Mouse (Mus musculus) layer of hippocampus, adult 9-10 months (tissue): ENCODE measurements at regions not wholly inside any gene's neighbourhood (a gene's known extent, or its start where the extent isn't known, plus 50 kb on each side); places are given as distances from the start of the nearest gene placed in this dataset.

Source experiments
- DNase-seq: peaks from one replicate; pipeline ENCODE4 v3.0.0; 2022; ENCODE audit warnings: low spot score

GRCm38 (mm10) chr4:124064601-124065000 is 146.8 kb upstream of the 4930535I16Rik start:
- no peak for DNase-seq

- no peak for DNase-seq
These were observed 145.7 kb upstream of the 4930535I16Rik start for GRCm38 (mm10) chr4:124063269-124064100.

- no peak for DNase-seq
These were observed 139.8 kb upstream of the 4930535I16Rik start for GRCm38 (mm10) chr4:124057607-124058006.

- no peak for DNase-seq
These were observed 136.5 kb upstream of the 4930535I16Rik start for GRCm38 (mm10) chr4:124054240-124054760.

GRCm38 (mm10) chr4:124053340-124054038 is 135.7 kb upstream of the 4930535I16Rik start:
- DNase-seq, result no peak

GRCm38 (mm10) chr4:124052387-124052786 is 134.6 kb upstream of the 4930535I16Rik start:
- no peak for DNase-seq

GRCm38 (mm10) chr4:124048348-124048831 is 130.6 kb upstream of the 4930535I16Rik start:
- DNase-seq, result peak; percentile 30

GRCm38 (mm10) chr4:124047898-124048297 is 130.1 kb upstream of the 4930535I16Rik start:
- no peak for DNase-seq

GRCm38 (mm10) chr4:124036483-124036882 is 118.7 kb upstream of the 4930535I16Rik start:
- DNase-seq, result no peak

- no peak for DNase-seq
These were observed 117.8 kb upstream of the 4930535I16Rik start for GRCm38 (mm10) chr4:124035657-124036061.

GRCm38 (mm10) chr4:124035192-124035591 is 117.4 kb upstream of the 4930535I16Rik start:
- DNase-seq, result no peak

- no peak for DNase-seq
These were observed 110.2 kb upstream of the 4930535I16Rik start for GRCm38 (mm10) chr4:124028061-124028460.

- DNase-seq, result no peak
These were observed 98.6 kb upstream of the 4930535I16Rik start for GRCm38 (mm10) chr4:124016401-124016800.

GRCm38 (mm10) chr4:124015323-124015722 is 97.5 kb upstream of the 4930535I16Rik start:
- no peak for DNase-seq

- no peak for DNase-seq
These were observed 94.6 kb upstream of the 4930535I16Rik start for GRCm38 (mm10) chr4:124012406-124012805.

GRCm38 (mm10) chr4:124008725-124009124 is 90.9 kb upstream of the 4930535I16Rik start:
- DNase-seq, result no peak

- no peak for DNase-seq
These were observed 87.9 kb upstream of the 4930535I16Rik start for GRCm38 (mm10) chr4:124005626-124006315.

- no peak for DNase-seq
These were observed 84.9 kb upstream of the 4930535I16Rik start for GRCm38 (mm10) chr4:124002760-124003159.

GRCm38 (mm10) chr4:124002105-124002504 is 84.3 kb upstream of the 4930535I16Rik start:
- no peak for DNase-seq

GRCm38 (mm10) chr4:123995815-123996214 is 78.0 kb upstream of the 4930535I16Rik start:
- DNase-seq, result no peak

- no peak for DNase-seq
These were observed 73.4 kb upstream of the 4930535I16Rik start for GRCm38 (mm10) chr4:123991223-123991622.
